Mouse (Mus musculus) colon, adult 2 months (tissue): ENCODE measurements around the gene Pcsk6. TPM values are rescaled to one million over a fixed set of nuclear protein-coding genes. Genes with fewer than 3 reads are reported as not detected.

Experiments used
- polyA plus RNA-seq: library from polyadenylated mRNA; depleted of rRNA; stranded (reverse); fragments of >200 nt; gene quantifications from 2 replicates; pipeline ENCODE4 v1.2.3, GENCODE M21; 2012; rRNA removed

The Pcsk6 gene
- polyA plus RNA-seq, result 14.0 and 16.1 TPM in 2 replicates

DNA sequence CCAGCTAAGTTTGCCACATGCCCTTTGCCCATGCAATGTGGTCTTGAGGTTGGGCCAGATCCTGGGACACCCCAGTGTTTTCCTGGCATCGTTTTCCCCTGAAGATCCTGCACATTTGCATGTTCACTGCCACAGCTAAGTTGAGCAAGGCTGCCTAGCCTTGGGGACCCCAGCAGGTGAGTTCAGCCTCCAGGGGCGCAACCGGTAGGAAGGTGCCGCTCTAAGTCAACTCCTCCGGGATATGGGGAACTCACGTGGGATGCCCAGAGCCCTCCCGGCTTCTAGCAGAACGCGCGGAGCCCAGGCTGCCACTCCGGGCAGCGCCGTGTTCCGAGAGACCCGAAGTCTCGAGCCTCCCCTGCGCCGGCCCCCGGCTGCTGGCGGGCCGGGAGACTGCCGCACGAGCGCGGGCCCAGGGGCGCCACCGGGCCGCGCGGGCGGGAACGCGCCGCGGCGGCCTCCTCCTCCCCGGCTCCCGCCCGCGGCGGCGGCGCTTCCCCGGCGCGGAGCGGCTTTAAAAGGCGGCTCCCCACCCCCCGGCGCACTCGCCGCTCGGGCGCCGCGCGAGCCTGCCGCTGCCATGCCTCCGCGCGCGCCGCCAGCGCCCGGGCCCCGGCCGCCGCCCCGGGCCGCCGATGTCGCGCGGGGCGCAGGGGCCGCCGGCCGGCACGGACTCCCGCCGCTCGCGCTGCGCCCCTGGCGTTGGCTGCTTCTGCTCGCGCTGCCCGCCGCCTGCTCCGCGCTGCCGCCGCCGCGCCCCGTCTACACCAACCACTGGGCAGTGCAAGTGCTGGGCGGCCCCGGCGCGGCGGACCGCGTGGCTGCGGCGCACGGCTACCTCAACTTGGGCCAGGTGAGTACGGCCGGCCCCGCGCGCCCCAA is at the start of gene Pcsk6:
Gene Pcsk6 (plus strand): TSS at position 144 of the 882 bp plus-strand sequence.

DNA sequence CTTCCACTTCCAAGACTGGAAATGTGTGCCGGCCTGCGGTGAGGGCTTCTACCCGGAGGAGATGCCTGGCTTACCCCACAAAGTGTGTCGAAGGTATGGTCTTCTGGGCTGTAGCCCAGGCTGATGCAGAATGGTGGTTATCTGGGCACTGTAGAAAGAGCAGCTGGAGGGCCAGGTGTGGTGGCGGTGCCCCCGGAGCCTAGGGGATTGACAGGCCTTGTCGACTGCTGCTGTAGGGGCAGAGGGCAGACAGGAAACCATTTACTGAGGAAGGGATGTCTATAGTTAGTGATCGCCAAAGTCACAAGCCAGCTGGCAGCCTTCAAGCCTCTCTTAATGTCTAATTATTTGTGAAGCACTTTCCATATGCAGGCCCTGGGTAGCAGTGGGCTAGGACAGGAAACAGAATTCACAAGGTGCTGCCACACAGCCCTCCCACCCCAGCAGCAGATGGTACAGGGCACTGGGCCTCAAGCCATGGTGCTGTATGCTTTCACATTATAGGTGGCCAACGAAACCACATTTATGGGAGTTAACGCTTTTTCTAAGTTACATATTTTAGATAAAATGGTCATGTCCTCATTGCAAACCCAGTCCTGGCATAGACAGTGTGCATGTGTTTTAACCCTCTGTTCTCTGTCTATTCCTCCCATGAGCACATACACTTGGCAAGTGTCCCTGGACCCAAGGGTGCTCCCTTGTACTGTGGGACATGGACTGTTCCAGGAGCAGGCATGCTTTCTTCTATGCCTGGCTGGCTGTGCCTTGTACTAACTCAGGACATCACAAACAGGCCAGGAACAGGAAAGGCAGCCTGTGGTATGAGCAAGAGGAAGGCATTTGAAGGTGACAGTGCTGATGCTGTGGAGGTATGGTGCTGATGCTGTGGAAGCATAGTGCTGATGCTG is 182.3 kb downstream of the Pcsk6 start, which contains the start of gene Gm45213:
Gene Gm45213 (plus strand): TSS at position 51 of the 908 bp plus-strand sequence.

DNA sequence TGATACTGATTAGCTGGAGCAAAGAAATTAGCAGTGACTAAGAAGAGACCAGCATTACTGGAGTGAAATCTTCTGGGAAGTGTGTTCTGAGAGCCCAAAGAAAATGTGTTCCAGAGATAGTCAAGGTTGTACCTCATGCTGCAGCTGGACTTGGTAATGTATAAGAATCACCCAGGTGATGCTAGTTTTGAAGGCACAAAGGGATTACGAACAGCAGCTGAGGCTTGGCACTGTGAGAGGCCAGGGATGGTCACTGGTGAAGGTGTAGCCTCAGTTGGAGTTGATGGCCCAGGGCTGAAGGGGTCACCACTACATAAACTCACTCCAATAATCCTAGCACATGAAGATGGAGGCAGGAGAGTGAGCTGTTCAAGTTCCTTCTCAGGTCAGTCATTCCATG is 197.2 kb downstream of the Pcsk6 start, which contains the start of gene Snrpa1:
Gene Snrpa1 (plus strand): TSS at position 301 of the 400 bp plus-strand sequence.

DNA sequence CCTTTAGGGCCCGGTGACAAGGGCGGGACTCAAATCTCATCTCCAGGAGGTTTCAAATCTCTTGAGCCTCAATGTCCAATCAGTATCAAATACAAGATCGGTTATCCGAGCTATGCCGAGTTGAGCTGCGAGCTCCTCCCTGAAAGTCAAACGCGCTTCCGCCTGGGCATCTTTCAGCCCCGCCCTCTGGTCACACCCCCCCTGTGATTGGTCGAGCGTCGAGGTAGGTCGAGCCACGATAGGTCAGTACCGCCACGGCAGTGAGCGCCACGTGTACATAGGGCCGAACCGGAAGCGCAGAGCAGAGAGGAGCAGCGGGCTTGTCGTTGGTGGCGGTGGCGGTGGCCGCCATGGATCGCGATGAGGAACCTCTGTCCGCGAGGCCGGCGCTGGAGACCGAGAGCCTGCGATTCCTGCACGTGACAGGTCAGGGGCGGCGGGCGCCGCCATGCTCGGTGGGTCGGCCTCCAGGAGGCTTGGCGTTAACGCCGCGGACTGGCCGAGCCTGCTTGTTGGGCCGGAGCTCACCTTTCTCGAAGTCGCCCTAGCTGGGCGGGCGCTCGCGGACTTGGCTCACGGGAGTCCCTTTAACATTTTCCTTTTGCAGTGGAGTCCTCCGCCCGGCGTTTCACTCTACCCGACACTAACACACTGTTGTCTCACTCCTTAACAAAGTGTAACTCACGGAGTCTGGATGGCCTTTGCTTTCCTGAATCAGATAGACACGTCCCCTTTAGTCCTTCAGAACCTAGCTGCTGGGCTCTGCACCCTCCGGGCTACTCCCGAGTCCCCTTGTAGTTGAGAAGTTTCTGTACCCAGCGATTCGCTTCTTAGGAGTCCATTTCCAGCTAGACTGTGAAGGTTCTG is 218.1 kb downstream of the Pcsk6 start, which contains the start of gene Selenos:
Gene Selenos (plus strand): TSS at position 286 of the 867 bp plus-strand sequence.

Other genes with a start within 250 kb of the Pcsk6 start
- gene Tarsl2, start 216.8 kb upstream of the Pcsk6 start, polyA plus RNA-seq, result 2.7 and 3.9 TPM in 2 replicates
- 93.3 and 145 TPM in 2 replicates for gene Tm2d3, start 170.6 kb upstream of the Pcsk6 start, polyA plus RNA-seq
- not detected in 2 replicates for gene Gm45213, start 181.9 kb downstream of the Pcsk6 start, polyA plus RNA-seq
- 7.3 and 7.5 TPM in 2 replicates for gene Snrpa1, start 197.3 kb downstream of the Pcsk6 start, polyA plus RNA-seq
- 147 and 213 TPM in 2 replicates for gene Selenos, start 217.9 kb downstream of the Pcsk6 start, polyA plus RNA-seq
- gene Chsy1, start 247.8 kb downstream of the Pcsk6 start, polyA plus RNA-seq, result 3.5 and 3.8 TPM in 2 replicates